Mouse (Mus musculus) ES-Bruce4 (cell line): ENCODE results near the gene Adamts7.

Experiments used
- CTCF ChIP-seq: IDR thresholded peaks from one replicate; pipeline ENCODE4 v1.8.1; 2011; ENCODE audit warnings: low read depth, low read length
- POLR2A ChIP-seq: IDR thresholded peaks from one replicate; pipeline ENCODE4 v1.8.1; 2011; ENCODE audit warnings: low read length; ENCODE audit not compliant: insufficient read depth

DNA sequence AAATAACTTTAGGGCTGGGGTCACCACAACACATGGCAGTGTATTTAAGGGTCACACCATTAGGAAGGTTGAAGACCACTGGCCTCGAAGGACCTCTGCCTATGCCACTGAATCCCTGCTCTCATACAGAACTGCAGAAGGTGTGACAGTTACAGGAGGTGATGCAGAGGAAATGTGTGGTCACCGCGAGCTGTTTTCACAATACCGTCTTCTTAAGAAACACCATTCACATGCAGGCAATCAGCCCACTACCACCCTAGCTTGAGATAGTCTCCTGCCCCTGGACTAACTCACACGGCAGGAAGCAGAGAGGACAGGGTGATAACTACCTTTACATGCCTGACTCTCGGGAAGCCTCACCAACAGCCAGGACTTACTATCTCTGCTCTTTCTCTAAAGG lies 82.3 kb downstream of the Adamts7 start:
- TF ChIP-seq POLR2A = no peak
- no peak for TF ChIP-seq CTCF
